Mouse (Mus musculus) heart, embryonic 11.5 days (tissue): ENCODE results near the gene Tlx2. TPM values are rescaled to one million over a fixed set of nuclear protein-coding genes. Genes with fewer than 3 reads are reported as not detected.
A peak's percentile ranks its signal among the peaks of the same experiment; 100 is the strongest.

Experiments used
- ATAC-seq: fragments of 200-750 bp; cut with Nextera tagmentation; replicated peaks from 2 replicates; pipeline ENCODE4 v1.8.0; 2017; ENCODE audit warnings: moderate library complexity; ENCODE audit not compliant: insufficient number of reproducible peaks, low FRiP score, low TSS enrichment
- H3K27ac ChIP-seq: fragments of 300-500 bp; sonication (generic); 2 replicates; pipeline ENCODE4 v1.5.1; 2014; ENCODE audit warnings: mild to moderate bottlenecking, low read depth, low read length
- H3K27me3 ChIP-seq: fragments of 300-500 bp; sonication (generic); 2 replicates; pipeline ENCODE4 v1.6.1; 2014; ENCODE audit warnings: mild to moderate bottlenecking, low read length, mixed read lengths; ENCODE audit not compliant: control insufficient read depth, insufficient read depth
- H3K36me3 ChIP-seq: fragments of 300-500 bp; sonication (generic); 2 replicates; pipeline ENCODE4 v1.6.1; 2014; ENCODE audit warnings: mild to moderate bottlenecking, low read length, moderate library complexity, mixed read lengths; ENCODE audit not compliant: control insufficient read depth, insufficient read depth
- H3K4me1 ChIP-seq: fragments of 300-500 bp; sonication (generic); 2 replicates; pipeline ENCODE4 v1.6.1; 2014; ENCODE audit warnings: low read length; ENCODE audit not compliant: control insufficient read depth, insufficient read depth
- H3K4me2 ChIP-seq: fragments of 300-500 bp; sonication (generic); 2 replicates; pipeline ENCODE4 v1.6.1; 2014; ENCODE audit warnings: mild to moderate bottlenecking, moderate library complexity
- H3K4me3 ChIP-seq: fragments of 300-500 bp; sonication (generic); 2 replicates; pipeline ENCODE4 v1.5.1; 2014; ENCODE audit warnings: low read depth, low read length
- H3K9ac ChIP-seq: fragments of 300-500 bp; sonication (generic); 2 replicates; pipeline ENCODE4 v1.6.1; 2014; ENCODE audit warnings: mild to moderate bottlenecking, low read depth, low read length, moderate library complexity
- H3K9me3 ChIP-seq: fragments of 300-500 bp; sonication (generic); replicated peaks from 2 replicates; pipeline ENCODE4 v1.6.1; 2016; ENCODE audit warnings: low read length; ENCODE audit not compliant: control insufficient read depth
- WGBS: fragments of 180-500 bp; shearing (Covaris S2); extraction: QIAGEN DNeasy Blood & Tissue Kit; methylation state at CpG from one replicate; pipeline ENCODE4 v1.1.7; 2014; ENCODE audit not compliant: insufficient replicate concordance; 5-methylcytosine and 5-hydroxymethylcytosine counted together
- polyA plus RNA-seq: library from polyadenylated mRNA; unstranded; fragments of >200 nt; fragmentation: Nextera tagmentation; extraction: Ambion mirVana; gene quantifications from 2 replicates; pipeline ENCODE4 v1.2.1, GENCODE M21; 2014

The Tlx2 gene
- polyA plus RNA-seq, 1 experiment from 2014 or later = not detected

- WGBS = 1% methylated on average over 25 of the region's 25 CpGs
- H3K4me3 ChIP-seq = peak within 1 kb of the TSS; percentile 87
Observed at GRCm38 (mm10) chr6:83101316-83101687, 31.2 kb upstream of the Tlx2 start, which contains the start of the genes Ccdc142 and Gm42688. TSS of gene Ccdc142 (plus strand) at chr6:83101601. TSS of gene Gm42688 (plus strand) at chr6:83101617.

GRCm38 (mm10) chr6:83098411-83098810 is 28.3 kb upstream of the Tlx2 start:
- 67% methylated on average over 2 of the region's 2 CpGs for WGBS
- Histone ChIP-seq H3K9me3 (no peaks in the 10 kb centered on the region), H3K9ac (no peak overlapping the region), H3K4me2 (no peak overlapping the region), H3K27ac (no peak overlapping the region), H3K4me3 (no peak overlapping the region), H3K36me3 (no peaks in the 10 kb centered on the region), H3K27me3 (0 out of 2 replicates have a peak, but pooled peaks cover 2% of the 10 kb centered on the region), H3K4me1 (peaks cover 14% of the 10 kb centered on the region)
- no peak for ATAC-seq

More at GRCm38 (mm10) chr6:83101316-83101687, 31.2 kb upstream of the Tlx2 start, which contains the start of the genes Ccdc142 and Gm42688:
- no peaks in the 10 kb centered on the region for H3K9me3 ChIP-seq
- no peaks in the 10 kb centered on the region for H3K27me3 ChIP-seq
- peak within 1 kb of the TSS; percentile 85 for H3K9ac ChIP-seq
- H3K4me1 ChIP-seq = peaks cover 15% of the 10 kb centered on the region
- H3K27ac ChIP-seq = peak within 1 kb of the TSS; percentile 68
- ATAC-seq = peak; percentile 81
- no peaks in the 10 kb centered on the region for H3K36me3 ChIP-seq
- peak within 1 kb of the TSS; percentile 87 for H3K4me2 ChIP-seq

DNA sequence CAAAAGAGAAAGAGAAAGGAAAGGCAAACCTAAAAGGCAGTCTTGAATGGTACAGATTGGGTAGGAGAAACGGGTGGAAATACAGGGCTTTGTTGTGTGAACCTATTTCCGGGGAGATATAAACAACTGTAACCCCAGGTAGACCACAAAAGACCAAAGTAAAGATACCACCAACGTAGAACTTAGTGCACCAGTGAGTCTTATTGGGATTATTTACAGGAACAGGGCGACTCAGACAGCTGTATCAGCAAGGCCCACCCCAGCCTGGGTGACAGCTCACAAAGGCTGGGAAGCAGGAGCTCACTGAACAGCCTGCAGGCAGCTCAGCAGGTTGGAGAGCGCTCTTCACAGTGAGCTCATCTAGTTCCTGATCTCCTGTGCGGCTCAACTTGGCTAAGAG is 25.9 kb upstream of the Tlx2 start:
- no peak overlapping the region for H3K27ac ChIP-seq
- ATAC-seq = no peak
- peaks cover 2% of the 10 kb centered on the region; the same call in 1 of the 2 replicates for H3K27me3 ChIP-seq
- H3K4me2 ChIP-seq = no peak overlapping the region
- H3K4me1 ChIP-seq = 0 out of 2 replicates have a peak, but pooled peaks cover under 1% of the 10 kb centered on the region
- no peaks in the 10 kb centered on the region for H3K9me3 ChIP-seq
- H3K4me3 ChIP-seq = no peak overlapping the region
- no peaks in the 10 kb centered on the region for H3K36me3 ChIP-seq
- 35% methylated on average over 6 of the region's 6 CpGs for WGBS
- no peak overlapping the region for H3K9ac ChIP-seq

GRCm38 (mm10) chr6:83092416-83093127 is 22.5 kb upstream of the Tlx2 start:
- Histone ChIP-seq H3K27me3 (peaks cover 31% of the 10 kb centered on the region), H3K9ac (no peak overlapping the region), H3K9me3 (no peaks in the 10 kb centered on the region), H3K4me1 (peaks cover 4% of the 10 kb centered on the region), H3K36me3 (no peaks in the 10 kb centered on the region), H3K27ac (no peak overlapping the region), H3K4me2 (no peak overlapping the region), H3K4me3 (no peak overlapping the region)
- no peak for ATAC-seq
- WGBS = 32% methylated on average over 6 of the region's 6 CpGs

DNA sequence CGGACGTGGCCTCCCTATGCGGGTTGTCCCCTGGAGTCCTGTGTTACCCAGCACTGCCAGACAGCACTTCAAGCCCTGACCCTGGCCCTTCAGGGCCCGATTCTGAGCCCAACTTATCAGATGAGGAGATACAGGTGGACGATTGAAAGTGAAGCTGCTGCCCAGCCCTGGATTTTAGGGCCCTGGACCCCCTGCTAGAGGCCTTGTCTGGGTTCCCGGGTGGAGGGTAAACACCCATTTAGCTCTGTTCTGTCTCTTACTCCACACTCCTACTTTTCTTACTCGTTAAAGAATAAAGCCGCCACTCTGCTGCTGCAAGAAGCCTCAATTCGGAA is 17.8 kb upstream of the Tlx2 start:
- Histone ChIP-seq H3K4me3 (peak overlapping the region; percentile 41), H3K9me3 (no peaks in the 10 kb centered on the region), H3K36me3 (no peaks in the 10 kb centered on the region), H3K4me2 (peak overlapping the region; percentile 58), H3K27ac (no peak overlapping the region), H3K9ac (0 out of 2 replicates have a peak overlapping the region, but pooled peaks have one; percentile 31), H3K4me1 (peaks cover 13% of the 10 kb centered on the region), H3K27me3 (peaks cover 74% of the 10 kb centered on the region)
- ATAC-seq = no peak
- 9% methylated on average over 9 of the region's 9 CpGs for WGBS

GRCm38 (mm10) chr6:83087205-83087925 is 17.3 kb upstream of the Tlx2 start:
- no peak overlapping the region for H3K27ac ChIP-seq
- H3K9me3 ChIP-seq = no peaks in the 10 kb centered on the region
- H3K9ac ChIP-seq = 0 out of 2 replicates have a peak overlapping the region, but pooled peaks have one; percentile 31
- H3K27me3 ChIP-seq = peaks cover 79% of the 10 kb centered on the region
- H3K36me3 ChIP-seq = no peaks in the 10 kb centered on the region
- H3K4me1 ChIP-seq = peaks cover 13% of the 10 kb centered on the region
- peak overlapping the region; percentile 58 for H3K4me2 ChIP-seq
- ATAC-seq = no peak
- H3K4me3 ChIP-seq = peak overlapping the region; percentile 41
- 2% methylated on average over 47 of the region's 47 CpGs for WGBS

GRCm38 (mm10) chr6:83086121-83087035 is 16.3 kb upstream of the Tlx2 start, which contains the start of gene Lbx2:
TSS of gene Lbx2 (plus strand) at chr6:83086367.
- no peaks in the 10 kb centered on the region for H3K9me3 ChIP-seq
- H3K9ac ChIP-seq = 0 out of 2 replicates have a peak within 1 kb of the TSS, but pooled peaks have one; percentile 22
- peak within 1 kb of the TSS; percentile 41 for H3K4me3 ChIP-seq
- peaks cover 13% of the 10 kb centered on the region for H3K4me1 ChIP-seq
- H3K4me2 ChIP-seq = peak within 1 kb of the TSS; percentile 58
- WGBS = 4% methylated on average over 42 of the region's 42 CpGs
- peaks cover 85% of the 10 kb centered on the region for H3K27me3 ChIP-seq
- 0 out of 2 replicates have a peak, but pooled peaks cover 3% of the 10 kb centered on the region for H3K36me3 ChIP-seq
- no peak for ATAC-seq
- no peak within 1 kb of the TSS for H3K27ac ChIP-seq

- Histone ChIP-seq H3K27ac (no peak overlapping the region), H3K4me1 (peaks cover 13% of the 10 kb centered on the region), H3K36me3 (0 out of 2 replicates have a peak, but pooled peaks cover 6% of the 10 kb centered on the region), H3K27me3 (peaks cover 73% of the 10 kb centered on the region), H3K9me3 (no peaks in the 10 kb centered on the region), H3K4me2 (no peak overlapping the region), H3K4me3 (no peak overlapping the region), H3K9ac (no peak overlapping the region)
- WGBS = 13% methylated on average over 6 of the region's 6 CpGs
- no peak for ATAC-seq
Observed at GRCm38 (mm10) chr6:83084477-83084876, 14.4 kb upstream of the Tlx2 start.
